Mouse (Mus musculus): ENCODE results near the gene Slit3. TPM values are rescaled to one million over a fixed set of nuclear protein-coding genes. Genes with fewer than 3 reads are reported as not detected.

The Slit3 gene
- total and polyA plus RNA-seq, 2 experiments from 2014 or later: 5.6 to 15.0 TPM

DNA sequence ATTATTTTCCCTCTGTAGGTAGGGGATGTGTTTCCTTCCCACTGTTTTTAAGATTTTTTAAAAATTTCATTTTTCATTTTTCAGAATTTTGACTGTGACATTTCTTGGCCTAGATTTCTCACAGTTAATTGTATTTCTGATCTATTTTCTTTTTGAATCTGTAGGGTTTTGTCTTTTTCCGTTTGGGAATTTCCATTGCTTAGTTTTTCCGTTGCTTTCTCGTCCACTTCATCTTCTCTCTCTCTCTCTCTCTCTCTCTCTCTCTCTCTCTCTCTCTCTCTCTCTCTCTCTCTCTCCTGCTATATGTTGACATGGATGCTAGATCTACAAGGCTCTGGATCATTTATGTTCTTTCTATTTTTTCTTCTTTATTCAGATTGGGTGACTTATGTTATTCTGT is 143.7 kb downstream of the Slit3 start:
- no peak for TF ChIP-seq CTCF (IDR thresholded peaks at IDR 0.05; ENCODE audit: low read depth)
- Histone ChIP-seq H3K27ac (ENCODE audit: low read depth, low read length) (no peak overlapping the region), H3K4me2 (ENCODE audit: low read depth) (no peak overlapping the region), H3K9ac (no peak overlapping the region), H3K4me3 (ENCODE audit: low read depth, low read length) (no peak overlapping the region), H3K36me3 (ENCODE audit: insufficient read depth) (no peaks in the 10 kb centered on the region), H3K4me1 (ENCODE audit: insufficient read depth) (no peaks in the 10 kb centered on the region), H3K27me3 (ENCODE audit: insufficient read depth, low read length) (no peaks in the 10 kb centered on the region), H3K9me3 (ENCODE audit: low read length) (no peaks in the 10 kb centered on the region)
- DNase-seq (no peak), ATAC-seq (no peak)
- 92% methylated on average over 3 of the region's 3 CpGs for WGBS

- WGBS: 87% methylated on average over 9 of the region's 9 CpGs
- no peak overlapping the region for H3K27ac ChIP-seq (ENCODE audit: low read depth, low read length)
- no peaks in the 10 kb centered on the region for H3K9me3 ChIP-seq (ENCODE audit: low read length)
- TF ChIP-seq CTCF (IDR thresholded peaks at IDR 0.05; ENCODE audit: low read depth): no peak
- no peak for ATAC-seq
- H3K9ac ChIP-seq: no peak overlapping the region
- H3K4me3 ChIP-seq (ENCODE audit: low read depth, low read length): no peak overlapping the region
- H3K36me3 ChIP-seq (ENCODE audit: insufficient read depth): no peaks in the 10 kb centered on the region
- H3K27me3 ChIP-seq (ENCODE audit: insufficient read depth, low read length): no peaks in the 10 kb centered on the region
- DNase-seq: no peak
- no peak overlapping the region for H3K4me2 ChIP-seq (ENCODE audit: low read depth)
- H3K4me1 ChIP-seq (ENCODE audit: insufficient read depth): no peaks in the 10 kb centered on the region
These were observed 149.4 kb downstream of the Slit3 start for GRCm38 (mm10) chr11:35270396-35270795.

- no peak overlapping the region for H3K4me2 ChIP-seq (ENCODE audit: low read depth)
- no peak overlapping the region for H3K27ac ChIP-seq (ENCODE audit: low read depth, low read length)
- H3K9me3 ChIP-seq (ENCODE audit: low read length): no peaks in the 10 kb centered on the region
- ATAC-seq (no peak), DNase-seq (no peak)
- H3K4me3 ChIP-seq (ENCODE audit: low read depth, low read length): no peak overlapping the region
- no peak overlapping the region for H3K9ac ChIP-seq
- 17% methylated on average over 10 of the region's 10 CpGs for WGBS
- no peaks in the 10 kb centered on the region for H3K36me3 ChIP-seq (ENCODE audit: insufficient read depth)
- no peaks in the 10 kb centered on the region for H3K4me1 ChIP-seq (ENCODE audit: insufficient read depth)
- TF ChIP-seq CTCF (IDR thresholded peaks at IDR 0.05; ENCODE audit: low read depth): no peak
- no peaks in the 10 kb centered on the region for H3K27me3 ChIP-seq (ENCODE audit: insufficient read depth, low read length)
These were observed 152.4 kb downstream of the Slit3 start for GRCm38 (mm10) chr11:35273416-35273815.

DNA sequence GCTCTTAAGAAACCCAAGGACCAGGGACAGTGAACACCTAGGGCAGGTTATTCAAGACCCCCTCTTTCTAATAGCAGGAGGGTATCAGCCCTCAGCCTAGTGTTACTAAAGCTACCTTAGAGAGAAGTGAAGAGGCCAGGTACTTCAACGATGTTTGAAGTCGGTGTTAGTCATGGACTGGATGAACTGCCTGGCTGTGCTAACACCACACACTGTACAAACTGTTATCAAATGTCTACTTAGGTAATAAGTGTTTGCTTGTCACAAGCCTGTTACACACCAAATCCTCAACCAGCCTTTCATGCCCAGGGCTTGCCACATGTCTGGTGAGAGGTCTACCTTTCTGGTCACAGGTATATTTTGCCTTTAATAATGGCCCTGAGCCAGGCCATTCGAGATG is 153.0 kb downstream of the Slit3 start:
- Histone ChIP-seq H3K4me3 (ENCODE audit: low read depth, low read length) (no peak overlapping the region), H3K27ac (ENCODE audit: low read depth, low read length) (no peak overlapping the region), H3K9ac (no peak overlapping the region), H3K9me3 (ENCODE audit: low read length) (no peaks in the 10 kb centered on the region), H3K4me1 (ENCODE audit: insufficient read depth) (no peaks in the 10 kb centered on the region), H3K27me3 (ENCODE audit: insufficient read depth, low read length) (no peaks in the 10 kb centered on the region), H3K4me2 (ENCODE audit: low read depth) (no peak overlapping the region), H3K36me3 (ENCODE audit: insufficient read depth) (no peaks in the 10 kb centered on the region)
- WGBS: 89% methylated on average over 3 of the region's 3 CpGs
- no peak for ATAC-seq
- TF ChIP-seq CTCF (IDR thresholded peaks at IDR 0.05; ENCODE audit: low read depth): no peak
- no peak for DNase-seq

- DNase-seq (no peak), ATAC-seq (no peak)
- H3K4me2 ChIP-seq (ENCODE audit: low read depth): no peak overlapping the region
- H3K9me3 ChIP-seq (ENCODE audit: low read length): no peaks in the 10 kb centered on the region
- WGBS: 80% methylated on average over 7 of the region's 7 CpGs
- no peak overlapping the region for H3K4me3 ChIP-seq (ENCODE audit: low read depth, low read length)
- no peaks in the 10 kb centered on the region for H3K4me1 ChIP-seq (ENCODE audit: insufficient read depth)
- no peak overlapping the region for H3K9ac ChIP-seq
- H3K27me3 ChIP-seq (ENCODE audit: insufficient read depth, low read length): no peaks in the 10 kb centered on the region
- no peak for TF ChIP-seq CTCF (IDR thresholded peaks at IDR 0.05; ENCODE audit: low read depth)
- no peak overlapping the region for H3K27ac ChIP-seq (ENCODE audit: low read depth, low read length)
- H3K36me3 ChIP-seq (ENCODE audit: insufficient read depth): no peaks in the 10 kb centered on the region
These were observed 154.3 kb downstream of the Slit3 start for GRCm38 (mm10) chr11:35275300-35275699.

DNA sequence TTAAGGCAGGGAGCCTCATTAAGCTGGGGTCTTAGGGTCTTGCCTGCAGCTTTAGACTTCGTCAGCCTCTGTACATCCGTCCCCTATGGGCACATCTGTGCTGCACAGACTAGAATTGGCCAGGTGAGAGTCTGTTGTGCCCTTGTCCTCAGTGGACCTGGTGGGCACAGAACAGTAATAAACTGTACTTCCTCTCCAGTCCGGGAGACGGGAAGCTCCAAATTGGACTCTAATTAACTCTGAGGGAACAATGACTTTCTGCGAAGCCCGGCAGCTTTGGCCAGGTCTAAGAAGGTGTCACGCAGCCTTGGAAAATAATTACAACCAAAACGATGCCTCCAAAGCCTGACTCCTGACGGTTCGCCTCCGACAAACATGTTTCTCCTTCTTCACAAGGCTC is 155.0 kb downstream of the Slit3 start:
- DNase-seq: no peak
- Histone ChIP-seq H3K27ac (ENCODE audit: low read depth, low read length) (no peak overlapping the region), H3K4me1 (ENCODE audit: insufficient read depth) (no peaks in the 10 kb centered on the region), H3K36me3 (ENCODE audit: insufficient read depth) (no peaks in the 10 kb centered on the region), H3K27me3 (ENCODE audit: insufficient read depth, low read length) (no peaks in the 10 kb centered on the region), H3K4me3 (ENCODE audit: low read depth, low read length) (no peak overlapping the region), H3K9me3 (ENCODE audit: low read length) (no peaks in the 10 kb centered on the region), H3K4me2 (ENCODE audit: low read depth) (no peak overlapping the region), H3K9ac (no peak overlapping the region)
- no peak for TF ChIP-seq CTCF (IDR thresholded peaks at IDR 0.05; ENCODE audit: low read depth)
- WGBS: 35% methylated on average over 11 of the region's 11 CpGs
- ATAC-seq: no peak

- ATAC-seq: no peak
- H3K27me3 ChIP-seq (ENCODE audit: insufficient read depth, low read length): no peaks in the 10 kb centered on the region
- H3K4me3 ChIP-seq (ENCODE audit: low read depth, low read length): no peak overlapping the region
- H3K9me3 ChIP-seq (ENCODE audit: low read length): no peaks in the 10 kb centered on the region
- no peak overlapping the region for H3K9ac ChIP-seq
- no peak overlapping the region for H3K4me2 ChIP-seq (ENCODE audit: low read depth)
- whole genome bisulfite sequencing: 65% methylated on average over 16 of the region's 16 CpGs
- TF ChIP-seq CTCF (IDR thresholded peaks at IDR 0.05; ENCODE audit: low read depth): no peak
- no peak overlapping the region for H3K27ac ChIP-seq (ENCODE audit: low read depth, low read length)
- H3K36me3 ChIP-seq (ENCODE audit: insufficient read depth): no peaks in the 10 kb centered on the region
- no peak for DNase-seq
- peaks cover 6% of the 10 kb centered on the region for H3K4me1 ChIP-seq (ENCODE audit: insufficient read depth)
These were observed 157.2 kb downstream of the Slit3 start for GRCm38 (mm10) chr11:35278128-35278769.

Data from forebrain, postnatal 0 days (tissue).